21 mouse cellular contexts compared by ENCODE assay signal in the genomic region with DNA sequence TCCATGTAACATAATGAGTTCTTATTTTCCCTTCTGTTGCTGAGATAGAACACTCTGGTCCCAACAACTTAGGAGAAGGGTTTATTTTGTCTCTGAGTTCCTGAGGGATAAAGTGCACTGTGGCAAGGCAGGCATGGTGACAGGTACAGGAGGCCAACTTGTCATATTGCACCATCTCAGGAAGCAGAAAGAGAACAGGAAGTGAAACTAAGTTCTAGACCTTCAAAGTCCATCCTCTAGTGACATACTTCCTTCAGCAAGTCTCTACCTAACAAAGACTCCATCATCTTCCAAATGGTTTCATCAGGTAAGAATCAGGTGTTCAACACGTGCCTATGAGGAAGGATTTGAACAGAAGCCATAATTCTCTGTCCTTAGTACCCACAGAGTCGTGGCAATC.
DNase-seq lines count a peak whose midpoint lies in the region; ATAC-seq and TF ChIP-seq lines count a peak whose summit lies in the region.
"Had no signal": no experiment of that assay in that cellular context is flagged by ENCODE, and none has a peak within 500 bp of the region (broad histone marks: within the 10 kb centered on the region; RNA-seq: fewer than 3 reads in every experiment).

No protein-coding gene starts in this region.

- TF ChIP-seq CTCF in liver, adult 2 months (IDR thresholded peaks at IDR 0.05; ENCODE audit: low read depth, low read length): no peak

- no peaks in the 10 kb centered on the region for H3K36me3 ChIP-seq in liver, adult 2 months (ENCODE audit: control insufficient read depth, insufficient read depth, low read length)
- H3K36me3 ChIP-seq: embryonic facial prominence, embryonic 10.5 days; embryonic facial prominence, embryonic 12.5 days; forebrain, embryonic 15.5 days; G1E had no signal

- H3K9ac ChIP-seq in liver, adult 2 months (ENCODE audit: low read depth, low read length): no peak overlapping the region
- H3K9ac ChIP-seq: embryonic facial prominence, embryonic 12.5 days; forebrain, embryonic 13.5 days; forebrain, embryonic 15.5 days; forebrain, postnatal 0 days had no signal

- 0 out of 2 replicates have a peak, but pooled peaks have one; percentile 47 for ATAC-seq in common myeloid progenitor, adult 5-6 weeks (replicated peaks; ENCODE audit: low read depth, poor library complexity, severe bottlenecking)
- peak; percentile 54 for ATAC-seq in megakaryocyte, adult 5-6 weeks (ENCODE audit: poor library complexity, severe bottlenecking)
- no peak for ATAC-seq in activated CD4-positive, CD25-positive, alpha-beta regulatory T cell, adult 4 months
- ATAC-seq: forebrain, embryonic 13.5 days; forebrain, embryonic 15.5 days; forebrain, postnatal 0 days had no signal

- no peak for TF ChIP-seq POLR2A in liver, adult 2 months (IDR thresholded peaks at IDR 0.05; ENCODE audit: extremely low read depth, insufficient read depth, low read length)

- no peaks in the 10 kb centered on the region for H3K79me2 ChIP-seq in liver, adult 2 months (ENCODE audit: control insufficient read depth, insufficient read depth, low read length)

- WGBS in liver, adult 2 months: 66% methylated on average over 2 of the region's 2 CpGs

- H3K4me1 ChIP-seq in liver, adult 2 months (ENCODE audit: control insufficient read depth, insufficient read depth, low read length): no peaks in the 10 kb centered on the region
- H3K4me1 ChIP-seq: forebrain, embryonic 13.5 days; forebrain, embryonic 15.5 days had no signal

- no peak overlapping the region for H3K27ac ChIP-seq in liver, adult 2 months (replicated peaks; ENCODE audit: insufficient read depth, low read depth, low read length)
- H3K27ac ChIP-seq: embryonic facial prominence, embryonic 10.5 days; embryonic facial prominence, embryonic 12.5 days; forebrain, embryonic 13.5 days; forebrain, embryonic 15.5 days had no signal

- no peak overlapping the region for H3K4me3 ChIP-seq in liver, adult 2 months (ENCODE audit: insufficient read depth, low read depth, low read length)
- H3K4me3 ChIP-seq: embryonic facial prominence, embryonic 10.5 days; embryonic facial prominence, embryonic 12.5 days; forebrain, embryonic 13.5 days; forebrain, embryonic 15.5 days had no signal

- no peaks in the 10 kb centered on the region for H3K27me3 ChIP-seq in liver, adult 2 months (ENCODE audit: control insufficient read depth, insufficient read depth, low read length)
- H3K27me3 ChIP-seq: embryonic facial prominence, embryonic 12.5 days; forebrain, embryonic 13.5 days; forebrain, embryonic 15.5 days had no signal

- peak; percentile 4 for DNase-seq in liver, adult 2 months (ENCODE audit: extremely low read depth, low read depth, low spot score)
- DNase-seq in liver: no peak
- no peak for DNase-seq in Muller cell, postnatal 12 days (ENCODE audit: inconsistent ontology term)
- DNase-seq in adrenal gland, adult 8-10 months: no peak
- DNase-seq: adrenal gland, postnatal 10 days; adrenal gland, postnatal 25 days; cerebellum, adult 11 months; cerebellum, adult 18-20 months; cerebellum, adult 8-10 months; cerebellum, adult 9-11 months; cerebellum, postnatal 14 days; cerebellum, postnatal 36 days; forebrain, postnatal 0 days had no signal
